ENCODE assay signal across 17 mouse cellular contexts in the genomic region with DNA sequence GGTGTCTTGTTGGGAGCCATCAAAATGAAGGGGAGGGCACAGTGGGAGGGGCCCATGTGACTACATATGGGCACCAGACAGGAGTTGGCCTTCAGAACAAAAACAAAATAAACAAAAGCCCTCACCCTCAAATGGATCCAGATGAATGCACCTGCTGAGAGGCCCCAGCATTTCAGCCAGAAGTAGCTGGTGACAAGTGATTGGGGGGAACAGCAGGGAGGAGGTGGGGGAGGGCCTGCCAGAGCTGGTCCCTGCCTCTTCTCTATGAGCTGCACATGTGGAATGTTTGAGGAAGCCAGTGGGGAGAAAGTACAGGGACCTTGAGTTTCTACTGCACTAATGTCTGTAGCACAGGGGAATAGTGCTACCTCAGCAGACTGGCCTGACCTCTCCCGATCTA.
DNase-seq lines count a peak whose midpoint lies in the region; ATAC-seq lines count a peak whose summit lies in the region.
"Had no signal": no experiment of that assay in that cellular context is flagged by ENCODE, and none has a peak within 500 bp of the region (broad histone marks: within the 10 kb centered on the region; RNA-seq: fewer than 3 reads in every experiment).

No protein-coding gene starts in this region.

- H3K4me1 ChIP-seq in hindbrain, embryonic 10.5 days (replicated peaks) = peaks cover 16% of the 10 kb centered on the region
- H3K4me1 ChIP-seq in hindbrain, embryonic 14.5 days (replicated peaks; ENCODE audit: control insufficient read depth, insufficient read depth, low read length) = no peaks in the 10 kb centered on the region
- H3K4me1 ChIP-seq in midbrain, embryonic 11.5 days (ENCODE audit: control insufficient read depth, insufficient read depth, low read length) = peaks cover 6% of the 10 kb centered on the region
- no peaks in the 10 kb centered on the region for H3K4me1 ChIP-seq in midbrain, embryonic 16.5 days (ENCODE audit: control insufficient read depth, insufficient read depth, low read length)
- no peaks in the 10 kb centered on the region for H3K4me1 ChIP-seq in embryonic facial prominence, embryonic 11.5 days (ENCODE audit: control insufficient read depth, insufficient read depth, low read length)
- peaks cover 7% of the 10 kb centered on the region for H3K4me1 ChIP-seq in neural tube, embryonic 13.5 days (replicated peaks)
- H3K4me1 ChIP-seq: embryonic facial prominence, embryonic 12.5 days; megakaryocyte, embryonic 14.5 days had no signal

- 43% methylated on average over 1 of the region's 1 CpGs for WGBS in hindbrain, embryonic 10.5 days
- 56% methylated on average over 1 of the region's 1 CpGs for WGBS in hindbrain, embryonic 14.5 days
- 79% methylated on average over 1 of the region's 1 CpGs for WGBS in midbrain, embryonic 11.5 days
- WGBS in midbrain, embryonic 16.5 days = 88% methylated on average over 1 of the region's 1 CpGs
- 80% methylated on average over 1 of the region's 1 CpGs for WGBS in embryonic facial prominence, embryonic 11.5 days
- 85% methylated on average over 1 of the region's 1 CpGs for WGBS in neural tube, embryonic 13.5 days

- H3K4me3 ChIP-seq in hindbrain, embryonic 10.5 days = no peak overlapping the region
- no peak overlapping the region for H3K4me3 ChIP-seq in hindbrain, embryonic 14.5 days (replicated peaks; ENCODE audit: low read length)
- H3K4me3 ChIP-seq in midbrain, embryonic 11.5 days (ENCODE audit: low read depth, low read length) = no peak overlapping the region
- H3K4me3 ChIP-seq in midbrain, embryonic 16.5 days (ENCODE audit: low read depth, low read length) = no peak overlapping the region
- H3K4me3 ChIP-seq in embryonic facial prominence, embryonic 11.5 days (ENCODE audit: low read depth, low read length) = no peak overlapping the region
- no peak overlapping the region for H3K4me3 ChIP-seq in neural tube, embryonic 13.5 days
- H3K4me3 ChIP-seq: embryonic facial prominence, embryonic 12.5 days; heart, embryonic 10.5 days; limb, embryonic 13.5 days; megakaryocyte, embryonic 14.5 days had no signal

- H3K36me3 ChIP-seq in hindbrain, embryonic 10.5 days = no peaks in the 10 kb centered on the region
- H3K36me3 ChIP-seq in hindbrain, embryonic 14.5 days (replicated peaks; ENCODE audit: control insufficient read depth, insufficient read depth) = no peaks in the 10 kb centered on the region
- H3K36me3 ChIP-seq in midbrain, embryonic 11.5 days (ENCODE audit: control insufficient read depth, insufficient read depth, low read length) = no peaks in the 10 kb centered on the region
- no peaks in the 10 kb centered on the region for H3K36me3 ChIP-seq in midbrain, embryonic 16.5 days (ENCODE audit: control insufficient read depth, insufficient read depth, low read length)
- no peaks in the 10 kb centered on the region for H3K36me3 ChIP-seq in embryonic facial prominence, embryonic 11.5 days (replicated peaks; ENCODE audit: control insufficient read depth, insufficient read depth, low read depth, low read length)
- no peaks in the 10 kb centered on the region for H3K36me3 ChIP-seq in neural tube, embryonic 13.5 days
- H3K36me3 ChIP-seq: embryonic facial prominence, embryonic 12.5 days; heart, embryonic 10.5 days; limb, embryonic 13.5 days had no signal

- DNase-seq in hindbrain, embryonic 10.5 days (ENCODE audit: low spot score) = peak; percentile 64
- no peak for DNase-seq in hindbrain, embryonic 14.5 days (ENCODE audit: low spot score)
- DNase-seq in midbrain, embryonic 11.5 days (ENCODE audit: low spot score, missing footprints) = no peak
- peak; percentile 53 for DNase-seq in embryonic facial prominence, embryonic 11.5 days (ENCODE audit: low spot score)
- no peak for DNase-seq in left cerebral cortex, postnatal 36 days (ENCODE audit: low spot score in 2 of 2)
- DNase-seq in gastrocnemius, adult 18-20 months (ENCODE audit: low spot score) = no peak
- DNase-seq: cerebellum, adult 18-20 months; kidney, postnatal 14 days; layer of hippocampus, postnatal 36 days; liver, postnatal 0 days; thymus, adult 2 months had no signal

- H3K27ac ChIP-seq in hindbrain, embryonic 10.5 days = peak overlapping the region; percentile 66
- no peak overlapping the region for H3K27ac ChIP-seq in hindbrain, embryonic 14.5 days
- H3K27ac ChIP-seq in midbrain, embryonic 11.5 days (ENCODE audit: low read depth, low read length) = no peak overlapping the region
- no peak overlapping the region for H3K27ac ChIP-seq in midbrain, embryonic 16.5 days (ENCODE audit: low read length)
- H3K27ac ChIP-seq in embryonic facial prominence, embryonic 11.5 days (replicated peaks; ENCODE audit: low read depth, low read length) = no peak overlapping the region
- no peak overlapping the region for H3K27ac ChIP-seq in neural tube, embryonic 13.5 days (replicated peaks)
- H3K27ac ChIP-seq: embryonic facial prominence, embryonic 12.5 days; heart, embryonic 10.5 days; limb, embryonic 13.5 days had no signal

- no peak overlapping the region for H3K9ac ChIP-seq in hindbrain, embryonic 14.5 days
- H3K9ac ChIP-seq in midbrain, embryonic 11.5 days (ENCODE audit: low read length) = no peak overlapping the region
- H3K9ac ChIP-seq in midbrain, embryonic 16.5 days (ENCODE audit: low read depth, low read length) = no peak overlapping the region
- H3K9ac ChIP-seq in embryonic facial prominence, embryonic 11.5 days (replicated peaks; ENCODE audit: low read length) = no peak overlapping the region
- H3K9ac ChIP-seq in neural tube, embryonic 13.5 days = no peak overlapping the region
- H3K9ac ChIP-seq: embryonic facial prominence, embryonic 12.5 days; limb, embryonic 13.5 days; liver, postnatal 0 days had no signal

- H3K9me3 ChIP-seq in hindbrain, embryonic 10.5 days = 0 out of 2 replicates have a peak, but pooled peaks cover 6% of the 10 kb centered on the region
- no peaks in the 10 kb centered on the region for H3K9me3 ChIP-seq in hindbrain, embryonic 14.5 days (ENCODE audit: control insufficient read depth, low read length)
- H3K9me3 ChIP-seq in midbrain, embryonic 11.5 days (ENCODE audit: control insufficient read depth, low read length) = no peaks in the 10 kb centered on the region
- no peaks in the 10 kb centered on the region for H3K9me3 ChIP-seq in midbrain, embryonic 16.5 days (replicated peaks; ENCODE audit: control insufficient read depth, low read length, poor library complexity, severe bottlenecking)
- H3K9me3 ChIP-seq in embryonic facial prominence, embryonic 11.5 days (replicated peaks; ENCODE audit: control insufficient read depth, low read length) = no peaks in the 10 kb centered on the region; the same call in 1 of the 2 replicates
- no peaks in the 10 kb centered on the region for H3K9me3 ChIP-seq in neural tube, embryonic 13.5 days
- H3K9me3 ChIP-seq: embryonic facial prominence, embryonic 12.5 days; heart, embryonic 10.5 days had no signal

- H3K4me2 ChIP-seq in hindbrain, embryonic 14.5 days (replicated peaks) = no peak overlapping the region
- no peak overlapping the region for H3K4me2 ChIP-seq in midbrain, embryonic 11.5 days
- H3K4me2 ChIP-seq in midbrain, embryonic 16.5 days (ENCODE audit: low read length) = no peak overlapping the region
- no peak overlapping the region for H3K4me2 ChIP-seq in embryonic facial prominence, embryonic 11.5 days (ENCODE audit: low read depth, low read length)
- H3K4me2 ChIP-seq in neural tube, embryonic 13.5 days = no peak overlapping the region
- H3K4me2 ChIP-seq: embryonic facial prominence, embryonic 12.5 days; limb, embryonic 13.5 days had no signal

- no peaks in the 10 kb centered on the region for H3K27me3 ChIP-seq in hindbrain, embryonic 10.5 days (ENCODE audit: insufficient read depth, poor library complexity, severe bottlenecking)
- no peaks in the 10 kb centered on the region for H3K27me3 ChIP-seq in hindbrain, embryonic 14.5 days (ENCODE audit: control insufficient read depth, insufficient read depth, low read length)
- H3K27me3 ChIP-seq in midbrain, embryonic 11.5 days (ENCODE audit: control insufficient read depth, insufficient read depth, low read length) = no peaks in the 10 kb centered on the region; the same call in 1 of the 2 replicates
- H3K27me3 ChIP-seq in midbrain, embryonic 16.5 days (ENCODE audit: control insufficient read depth, insufficient read depth, low read depth, low read length) = no peaks in the 10 kb centered on the region
- H3K27me3 ChIP-seq in embryonic facial prominence, embryonic 11.5 days (ENCODE audit: control insufficient read depth, insufficient read depth, low read length) = no peaks in the 10 kb centered on the region
- H3K27me3 ChIP-seq in neural tube, embryonic 13.5 days = no peaks in the 10 kb centered on the region
- H3K27me3 ChIP-seq: embryonic facial prominence, embryonic 12.5 days; limb, embryonic 13.5 days; megakaryocyte, embryonic 14.5 days had no signal

- no peak for ATAC-seq in hindbrain, embryonic 14.5 days (ENCODE audit: low FRiP score)
- ATAC-seq in midbrain, embryonic 11.5 days (ENCODE audit: low FRiP score) = peak; percentile 57; the same call in 1 of the 2 replicates
- ATAC-seq in midbrain, embryonic 16.5 days = no peak
- ATAC-seq in embryonic facial prominence, embryonic 11.5 days (replicated peaks; ENCODE audit: insufficient number of reproducible peaks, low FRiP score, low TSS enrichment, low read depth) = no peak
- 0 out of 2 replicates have a peak, but pooled peaks have one; percentile 5 for ATAC-seq in neural tube, embryonic 13.5 days (ENCODE audit: low read depth)
- ATAC-seq: liver, postnatal 0 days had no signal

- intact Hi-C loops in left cerebral cortex, postnatal 36 days (cut with DNase I) = no loop called here

Comparison
In these comparisons a context has a peak if more than half of its experiments do, and no peak if none do; other contexts are left out.
1. DNase-seq: peak in hindbrain, embryonic 10.5 days (single experiment) and embryonic facial prominence, embryonic 11.5 days (single experiment); none in hindbrain, embryonic 14.5 days (single experiment), midbrain, embryonic 11.5 days (single experiment), left cerebral cortex, postnatal 36 days (0 of 2) and gastrocnemius, adult 18-20 months (single experiment).
2. ATAC-seq: peak in midbrain, embryonic 11.5 days (single experiment) and neural tube, embryonic 13.5 days (single experiment); none in hindbrain, embryonic 14.5 days (single experiment), midbrain, embryonic 16.5 days (single experiment) and embryonic facial prominence, embryonic 11.5 days (single experiment).